Mouse (Mus musculus) megakaryocyte, embryonic 14.5 days (primary cell): Measurements from ENCODE around the gene Fnip1. TPM values are rescaled to one million over a fixed set of nuclear protein-coding genes. Genes with fewer than 3 reads are reported as not detected.

Experiments
- H3K27me3 ChIP-seq: replicated peaks from 2 replicates; pipeline ENCODE3; 2012; ENCODE audit warnings: inconsistent platforms
- H3K36me3 ChIP-seq: replicated peaks from 2 replicates; pipeline ENCODE3; 2012; ENCODE audit warnings: low read length, inconsistent platforms, mixed read lengths
- H3K4me1 ChIP-seq: 2 replicates; pipeline ENCODE4 v1.6.1; 2012; ENCODE audit warnings: inconsistent platforms
- H3K4me3 ChIP-seq: replicated peaks from 2 replicates; pipeline ENCODE3; 2012; ENCODE audit warnings: moderate library complexity, mild to moderate bottlenecking, inconsistent platforms
- H3K9me3 ChIP-seq: 2 replicates; pipeline ENCODE4 v1.6.1; 2012; ENCODE audit warnings: inconsistent platforms
- FLI1 ChIP-seq: IDR thresholded peaks from 2 replicates; pipeline ENCODE4 v1.6.1; 2012; ENCODE audit warnings: low read length, inconsistent platforms, mixed read lengths
- GATA1 ChIP-seq: IDR thresholded peaks from 3 replicates; pipeline ENCODE4 v1.6.1; 2012; ENCODE audit warnings: mixed read lengths, low read length, inconsistent platforms, borderline replicate concordance
- polyA plus RNA-seq: library from polyadenylated mRNA; stranded (reverse); fragments of >175 nt; gene quantifications from 2 replicates; pipeline ENCODE4 v1.2.3, GENCODE M21; 2012; ENCODE audit warnings: low replicate concordance; ENCODE audit not compliant: insufficient read depth

Fnip1 gene
- polyA plus RNA-seq, 1 experiment, result 0.35 TPM

DNA sequence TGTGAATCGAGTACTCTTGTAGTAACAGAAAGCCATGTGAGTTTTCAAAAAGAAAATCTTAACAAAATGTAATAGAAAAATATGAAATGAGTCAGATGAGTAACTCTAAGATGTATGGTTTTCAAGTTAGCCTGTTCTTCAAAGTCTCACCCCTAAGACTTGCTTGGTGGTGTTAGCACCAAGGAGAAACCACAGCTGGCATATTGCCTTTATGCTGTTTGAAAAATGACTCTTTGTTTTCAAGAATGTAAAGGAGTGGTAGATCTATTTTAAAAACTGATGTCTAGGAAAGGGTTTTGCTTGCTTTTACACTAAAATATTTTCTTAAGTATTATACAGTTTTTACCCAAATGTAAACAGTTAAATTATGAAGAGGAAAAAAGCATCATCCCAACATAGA is 16.5 kb downstream of the Fnip1 start:
- TF ChIP-seq FLI1 (no peak), GATA1 (no peak)
- peaks cover 28% of the 10 kb centered on the region for H3K4me1 ChIP-seq

DNA sequence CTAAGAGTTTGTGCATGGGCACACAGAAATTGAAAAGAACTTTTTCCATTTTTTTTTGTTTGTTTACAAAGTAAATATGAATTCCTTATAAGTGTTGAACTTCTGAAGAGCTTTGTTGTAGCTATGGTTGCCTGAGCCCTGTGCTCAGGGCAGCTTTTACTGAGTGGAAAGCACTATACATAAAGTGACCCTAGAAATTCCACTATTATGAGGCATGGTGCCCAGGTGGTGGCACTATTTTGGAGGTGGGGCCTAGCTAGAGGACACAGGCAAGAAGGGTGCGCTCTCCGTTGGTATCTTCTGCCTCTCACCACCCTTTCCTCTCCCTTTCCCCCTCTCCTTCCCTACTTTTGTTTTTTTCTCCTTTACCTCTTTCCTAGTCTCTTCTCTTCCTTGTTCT is 18.9 kb downstream of the Fnip1 start:
- peaks cover 6% of the 10 kb centered on the region for H3K36me3 ChIP-seq
- peaks cover 17% of the 10 kb centered on the region for H3K4me1 ChIP-seq

More for the DNA sequence above, 16.5 kb downstream of the Fnip1 start:
- no peaks in the 10 kb centered on the region for H3K27me3 ChIP-seq
- no peaks in the 10 kb centered on the region for H3K36me3 ChIP-seq
- no peak overlapping the region for H3K4me3 ChIP-seq
- H3K9me3 ChIP-seq, result no peaks in the 10 kb centered on the region

DNA sequence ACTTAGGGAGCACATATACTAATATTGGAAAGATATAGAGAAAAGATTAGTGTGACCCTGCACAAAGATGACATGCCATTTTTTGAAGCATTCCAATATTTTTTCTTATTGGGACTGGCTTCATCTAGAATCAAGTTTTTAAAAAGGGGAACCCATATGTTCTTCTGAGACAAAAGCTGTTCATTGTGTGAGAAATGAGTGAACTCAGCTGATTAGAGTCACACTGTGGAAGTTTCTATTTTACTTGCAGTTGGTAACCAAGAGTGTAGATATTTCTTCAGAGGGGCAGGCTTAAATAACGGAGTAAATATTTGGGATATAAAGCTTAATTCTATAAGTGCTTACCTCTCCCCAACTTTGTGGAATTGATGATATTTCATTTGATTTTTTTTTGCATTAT is 20.2 kb downstream of the Fnip1 start:
- no peak for TF ChIP-seq FLI1
- no peak for TF ChIP-seq GATA1
- Histone ChIP-seq H3K4me1 (peaks cover 16% of the 10 kb centered on the region), H3K27me3 (no peaks in the 10 kb centered on the region), H3K4me3 (no peak overlapping the region), H3K9me3 (peaks cover 6% of the 10 kb centered on the region), H3K36me3 (peaks cover 13% of the 10 kb centered on the region)

More for the DNA sequence above, 18.9 kb downstream of the Fnip1 start:
- Histone ChIP-seq H3K9me3 (no peaks in the 10 kb centered on the region), H3K27me3 (no peaks in the 10 kb centered on the region), H3K4me3 (no peak overlapping the region)
- TF ChIP-seq GATA1, result no peak
- no peak for TF ChIP-seq FLI1

DNA sequence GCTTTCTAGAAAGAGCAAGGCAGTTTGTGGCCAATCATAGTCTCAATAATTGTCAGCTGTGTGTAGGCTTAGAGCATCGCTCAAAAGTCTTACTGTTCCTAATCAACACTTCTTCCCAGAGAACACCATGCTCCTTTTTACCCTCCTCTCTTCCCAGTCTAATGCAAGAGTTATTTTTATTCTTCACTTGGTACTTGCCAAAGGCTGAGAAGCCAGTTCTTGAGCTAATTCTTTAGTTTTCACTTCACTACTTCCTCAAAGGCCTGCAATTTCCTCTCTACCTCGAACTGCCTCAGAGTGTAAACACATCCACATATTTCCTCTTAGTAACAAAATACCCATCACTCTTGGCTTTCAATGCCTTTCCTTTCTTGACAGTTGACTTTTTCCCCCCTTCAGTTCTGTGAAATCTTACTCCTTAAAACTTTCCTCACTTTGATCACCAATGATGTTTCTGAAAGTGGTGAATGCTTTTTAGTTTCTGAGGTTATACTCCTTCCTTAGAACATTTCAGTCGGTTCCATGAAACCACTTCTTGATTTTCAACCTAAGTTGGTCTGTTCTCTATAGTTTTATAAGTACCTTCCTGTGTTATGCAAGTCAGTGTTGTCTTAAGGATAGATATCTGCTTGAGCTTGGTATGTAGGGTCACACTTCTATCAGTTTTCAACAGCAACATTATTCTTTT is 26.7 kb downstream of the Fnip1 start:
- H3K9me3 ChIP-seq, result peaks cover 7% of the 10 kb centered on the region
- peak overlapping the region; percentile 35 for H3K4me3 ChIP-seq
- TF ChIP-seq GATA1, result no peak
- no peak for TF ChIP-seq FLI1
- H3K27me3 ChIP-seq, result no peaks in the 10 kb centered on the region
- peaks cover 41% of the 10 kb centered on the region for H3K36me3 ChIP-seq
- H3K4me1 ChIP-seq, result peaks cover 21% of the 10 kb centered on the region

- peaks cover 18% of the 10 kb centered on the region for H3K4me1 ChIP-seq
- TF ChIP-seq GATA1 (no peak), FLI1 (no peak)
- no peaks in the 10 kb centered on the region for H3K9me3 ChIP-seq
- H3K27me3 ChIP-seq, result no peaks in the 10 kb centered on the region
- no peak overlapping the region for H3K4me3 ChIP-seq
- H3K36me3 ChIP-seq, result peaks cover 71% of the 10 kb centered on the region
Observed at GRCm38 (mm10) chr11:54472231-54472630, 34.2 kb downstream of the Fnip1 start.

GRCm38 (mm10) chr11:54478414-54478813 is 40.4 kb downstream of the Fnip1 start:
- peaks cover 60% of the 10 kb centered on the region for H3K36me3 ChIP-seq

GRCm38 (mm10) chr11:54486041-54486440 is 48.0 kb downstream of the Fnip1 start:
- no peaks in the 10 kb centered on the region for H3K4me1 ChIP-seq
- H3K9me3 ChIP-seq, result no peaks in the 10 kb centered on the region
- no peaks in the 10 kb centered on the region for H3K27me3 ChIP-seq
- no peak for TF ChIP-seq FLI1
- TF ChIP-seq GATA1, result no peak
- peaks cover 55% of the 10 kb centered on the region for H3K36me3 ChIP-seq
- H3K4me3 ChIP-seq, result no peak overlapping the region

More at GRCm38 (mm10) chr11:54478414-54478813, 40.4 kb downstream of the Fnip1 start:
- Histone ChIP-seq H3K9me3 (no peaks in the 10 kb centered on the region), H3K4me1 (peaks cover 6% of the 10 kb centered on the region; the same call in 1 of the 2 replicates), H3K4me3 (no peak overlapping the region), H3K27me3 (no peaks in the 10 kb centered on the region)
- TF ChIP-seq GATA1, result no peak
- TF ChIP-seq FLI1, result no peak

GRCm38 (mm10) chr11:54491946-54492558 is 54.1 kb downstream of the Fnip1 start:
- H3K27me3 ChIP-seq, result no peaks in the 10 kb centered on the region
- no peak for TF ChIP-seq FLI1
- no peak for TF ChIP-seq GATA1
- no peak overlapping the region for H3K4me3 ChIP-seq
- H3K4me1 ChIP-seq, result peaks cover 6% of the 10 kb centered on the region; the same call in 1 of the 2 replicates
- no peaks in the 10 kb centered on the region for H3K9me3 ChIP-seq
- peaks cover 67% of the 10 kb centered on the region for H3K36me3 ChIP-seq

GRCm38 (mm10) chr11:54492559-54492958 is 54.6 kb downstream of the Fnip1 start:
- H3K36me3 ChIP-seq, result peaks cover 66% of the 10 kb centered on the region
- H3K4me3 ChIP-seq, result no peak overlapping the region
- no peaks in the 10 kb centered on the region for H3K27me3 ChIP-seq
- no peaks in the 10 kb centered on the region for H3K9me3 ChIP-seq
- peaks cover 6% of the 10 kb centered on the region; the same call in 1 of the 2 replicates for H3K4me1 ChIP-seq
- no peak for TF ChIP-seq FLI1
- TF ChIP-seq GATA1, result no peak

DNA sequence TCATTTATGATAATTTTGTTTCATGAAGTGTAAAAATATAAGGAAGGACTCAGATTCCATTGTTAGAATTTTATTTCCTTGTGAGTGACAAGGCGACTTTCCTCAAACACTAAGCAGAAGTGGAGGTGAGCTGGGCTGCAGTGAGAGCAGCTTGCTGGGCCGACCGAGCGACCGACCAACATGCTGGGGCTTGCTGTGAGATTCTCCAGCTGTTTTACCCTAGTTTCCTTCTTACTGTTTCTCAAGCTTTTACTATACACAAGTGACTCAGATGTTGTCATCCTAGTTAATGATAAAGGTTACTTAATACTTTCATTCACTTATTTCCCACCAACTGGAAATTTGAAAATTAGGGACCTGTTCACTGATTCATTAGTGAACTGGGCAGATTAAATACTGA is 61.8 kb downstream of the Fnip1 start:
- no peaks in the 10 kb centered on the region for H3K27me3 ChIP-seq
- no peak overlapping the region for H3K4me3 ChIP-seq
- TF ChIP-seq GATA1 (no peak), FLI1 (no peak)
- H3K36me3 ChIP-seq, result peaks cover 88% of the 10 kb centered on the region
- no peaks in the 10 kb centered on the region; the same call in 1 of the 2 replicates for H3K4me1 ChIP-seq
- H3K9me3 ChIP-seq, result no peaks in the 10 kb centered on the region
